In the genomic region with DNA sequence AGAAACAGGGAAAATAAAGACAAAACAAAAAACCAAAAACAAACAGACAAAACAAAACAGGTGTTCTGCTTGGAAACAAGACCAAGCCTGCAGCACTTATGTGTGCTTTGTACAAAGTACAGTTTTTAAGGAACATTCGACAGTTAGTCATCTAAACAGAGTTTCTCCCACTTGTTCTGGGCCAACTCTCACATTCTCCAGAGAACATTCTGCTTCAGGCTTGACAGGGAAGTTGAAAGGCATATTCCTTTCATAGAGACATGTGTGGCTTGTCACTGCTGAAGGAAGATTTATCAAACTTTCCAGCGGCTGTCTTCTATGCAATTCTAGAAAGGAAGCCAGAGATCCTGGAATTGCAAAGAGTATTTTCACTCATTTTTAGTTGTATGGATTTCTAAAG, we compare ENCODE assay signal across 28 mouse cellular contexts. TPM values are rescaled to one million over a fixed set of nuclear protein-coding genes. Genes with fewer than 3 reads are reported as not detected.
DNase-seq lines count a peak whose midpoint lies in the region; ATAC-seq and TF ChIP-seq lines count a peak whose summit lies in the region.
"Had no signal": no experiment of that assay in that cellular context is flagged by ENCODE, and none has a peak within 500 bp of the region (broad histone marks: within the 10 kb centered on the region; RNA-seq: fewer than 3 reads in every experiment).

No protein-coding gene starts in this region.

- H3K4me3 ChIP-seq in layer of hippocampus, adult 2 months = no peak overlapping the region
- no peak overlapping the region for H3K4me3 ChIP-seq in lung, postnatal 0 days (ENCODE audit: low read depth, low read length)
- H3K4me3 ChIP-seq: forebrain, embryonic 10.5 days; forebrain, embryonic 13.5 days; heart, embryonic 12.5 days; heart, embryonic 15.5 days; hindbrain, embryonic 10.5 days; hindbrain, embryonic 13.5 days had no signal

- no peaks in the 10 kb centered on the region for H3K4me1 ChIP-seq in lung, postnatal 0 days (ENCODE audit: insufficient read depth, low read depth, low read length)
- H3K4me1 ChIP-seq: hindbrain, embryonic 10.5 days; hindbrain, embryonic 13.5 days had no signal

- H3K9ac ChIP-seq in lung, postnatal 0 days (replicated peaks; ENCODE audit: low read depth) = no peak overlapping the region
- H3K9ac ChIP-seq: forebrain, embryonic 13.5 days; heart, embryonic 12.5 days; heart, embryonic 15.5 days; hindbrain, embryonic 13.5 days had no signal

- WGBS in lung, postnatal 0 days = 50% methylated on average over 2 of the region's 2 CpGs

- no peak for TF ChIP-seq CTCF in layer of hippocampus, adult 2 months (conservative IDR thresholded peaks at IDR 0.05)
- TF ChIP-seq CTCF in lung, postnatal 0 days (IDR thresholded peaks at IDR 0.05) = no peak

- no peak overlapping the region for H3K4me2 ChIP-seq in lung, postnatal 0 days (replicated peaks; ENCODE audit: low read depth, low read length)
- H3K4me2 ChIP-seq: forebrain, embryonic 13.5 days; heart, embryonic 12.5 days; heart, embryonic 15.5 days; hindbrain, embryonic 13.5 days had no signal

- no peak for TF ChIP-seq EP300 in lung, postnatal 0 days (IDR thresholded peaks at IDR 0.05)

- DNase-seq in layer of hippocampus, adult 2 months (ENCODE audit: low spot score in 2 of 2) = peak in 1 of 2 experiments; percentile 27
- DNase-seq in layer of hippocampus, postnatal 25 days (ENCODE audit: extremely low spot score in 1 of 2, low spot score in 1 of 2) = no peak
- peak; percentile 19 for DNase-seq in lung, postnatal 0 days (ENCODE audit: low spot score)
- no peak for DNase-seq in lung, postnatal 10 days
- DNase-seq in brain, adult 2 months (ENCODE audit: low read depth, low spot score) = peak; percentile 80
- no peak for DNase-seq in adrenal gland, adult 8-10 months
- DNase-seq: adrenal gland, postnatal 14 days; B cell, adult 2 months; cerebellum, adult 11-12 months; cerebellum, adult 8-10 months; cerebellum, postnatal 10 days; cerebellum, postnatal 36 days; gastrocnemius, postnatal 25 days; heart, adult 18-20 months; heart, postnatal 10 days; heart, postnatal 36 days had no signal

- H3K9me3 ChIP-seq in lung, postnatal 0 days (ENCODE audit: low read length) = no peaks in the 10 kb centered on the region
- H3K9me3 ChIP-seq: forebrain, embryonic 10.5 days; forebrain, embryonic 13.5 days; G1E; heart, embryonic 12.5 days; heart, embryonic 15.5 days; hindbrain, embryonic 10.5 days; hindbrain, embryonic 13.5 days had no signal

- ATAC-seq in lung, postnatal 0 days = no peak
- ATAC-seq: forebrain, embryonic 13.5 days; forebrain, embryonic 16.5 days; hindbrain, embryonic 16.5 days; Patski had no signal

- H3K27ac ChIP-seq in layer of hippocampus, adult 2 months = peak overlapping the region; percentile 36; the same call in 1 of the 2 replicates
- H3K27ac ChIP-seq in lung, postnatal 0 days (ENCODE audit: low read length) = no peak overlapping the region
- H3K27ac ChIP-seq: forebrain, embryonic 10.5 days; forebrain, embryonic 13.5 days; heart, embryonic 15.5 days; hindbrain, embryonic 10.5 days; hindbrain, embryonic 13.5 days had no signal

- no peaks in the 10 kb centered on the region for H3K36me3 ChIP-seq in lung, postnatal 0 days (ENCODE audit: insufficient read depth, low read length)
- H3K36me3 ChIP-seq: forebrain, embryonic 10.5 days; G1E; heart, embryonic 12.5 days; hindbrain, embryonic 10.5 days; hindbrain, embryonic 13.5 days had no signal

- H3K27me3 ChIP-seq in lung, postnatal 0 days (replicated peaks; ENCODE audit: insufficient read depth, low read length) = no peaks in the 10 kb centered on the region
- H3K27me3 ChIP-seq: CH12.LX; forebrain, embryonic 13.5 days; heart, embryonic 12.5 days; heart, embryonic 15.5 days; hindbrain, embryonic 13.5 days had no signal

RNA-seq across cellular contexts. Expression of gene Kbtbd12, which starts 22.4 kb away (rescaled TPM):
- 1 to 10 TPM in 1 of 2 experiments, under 1 TPM in 1; 0.97 to 1.1 TPM for total RNA-seq in layer of hippocampus, adult 2 months (2021)
- total RNA-seq in layer of hippocampus, postnatal 25 days (2021) = under 1 TPM in 1 of 2 experiments, not detected in 1; 0.25 TPM
- 0.42 and 0.97 TPM in 2 replicates for polyA plus RNA-seq in lung, postnatal 0 days (2015; fragmentation: Nextera tagmentation; extraction: Ambion mirVana)
- total RNA-seq in adrenal gland, adult 8-10 months (2022) = 1 to 10 TPM in 2 of 4 experiments, under 1 TPM in 2; 0.31 to 2.4 (median 1.6) TPM
- total RNA-seq: CH12.LX had no signal
- polyA plus RNA-seq: embryonic facial prominence, embryonic 11.5 days; forebrain, embryonic 13.5 days; G1E; hindbrain, embryonic 10.5 days had no signal

Comparison
In these comparisons a context has a peak if more than half of its experiments do, and no peak if none do; other contexts are left out.
1. DNase-seq: peak in lung, postnatal 0 days (single experiment) and brain, adult 2 months (single experiment); none in layer of hippocampus, postnatal 25 days (0 of 2), lung, postnatal 10 days (single experiment) and adrenal gland, adult 8-10 months (single experiment).